Mouse (Mus musculus): ENCODE measurements at regions not wholly inside any gene's neighbourhood (a gene's known extent, or its start where the extent isn't known, plus 50 kb on each side); places are given as distances from the start of the nearest gene placed in this dataset.

- peak; percentile 10 for DNase-seq
- Histone ChIP-seq H3K4me3 (ENCODE audit: control insufficient read depth, insufficient read depth, low read length) (no peak overlapping the region), H3K27me3 (ENCODE audit: control insufficient read depth, insufficient read depth, low read length) (no peaks in the 10 kb centered on the region), H3K4me1 (replicated peaks; ENCODE audit: control insufficient read depth, insufficient read depth, low read length) (no peaks in the 10 kb centered on the region), H3K27ac (ENCODE audit: control insufficient read depth, insufficient read depth, low read length) (no peak overlapping the region), H3K36me3 (ENCODE audit: control insufficient read depth, insufficient read depth, low read length) (no peaks in the 10 kb centered on the region)
- 15% methylated on average over 3 of the region's 3 CpGs for WGBS
- no peak for TF ChIP-seq POLR2A (IDR thresholded peaks at IDR 0.05; ENCODE audit: control insufficient read depth, extremely low read depth, insufficient read depth, low read length, poor library complexity)
- no peak for TF ChIP-seq CTCF (IDR thresholded peaks at IDR 0.05; ENCODE audit: borderline replicate concordance, control insufficient read depth, extremely low read depth, insufficient read depth, low read length, poor library complexity)
These were observed 200.5 kb downstream of the Rab11fip2 start for GRCm38 (mm10) chr19:59742946-59743345.

- WGBS: 90% methylated on average over 3 of the region's 3 CpGs
- no peak overlapping the region for H3K4me3 ChIP-seq (ENCODE audit: control insufficient read depth, insufficient read depth, low read length)
- H3K36me3 ChIP-seq (ENCODE audit: control insufficient read depth, insufficient read depth, low read length): no peaks in the 10 kb centered on the region
- TF ChIP-seq POLR2A (IDR thresholded peaks at IDR 0.05; ENCODE audit: control insufficient read depth, extremely low read depth, insufficient read depth, low read length, poor library complexity) (no peak), CTCF (IDR thresholded peaks at IDR 0.05; ENCODE audit: borderline replicate concordance, control insufficient read depth, extremely low read depth, insufficient read depth, low read length, poor library complexity) (no peak)
- no peaks in the 10 kb centered on the region for H3K4me1 ChIP-seq (replicated peaks; ENCODE audit: control insufficient read depth, insufficient read depth, low read length)
- H3K27me3 ChIP-seq (ENCODE audit: control insufficient read depth, insufficient read depth, low read length): no peaks in the 10 kb centered on the region
- no peak for DNase-seq
- H3K27ac ChIP-seq (ENCODE audit: control insufficient read depth, insufficient read depth, low read length): no peak overlapping the region
These were observed 182.2 kb downstream of the Rab11fip2 start for GRCm38 (mm10) chr19:59761218-59761617.

DNA sequence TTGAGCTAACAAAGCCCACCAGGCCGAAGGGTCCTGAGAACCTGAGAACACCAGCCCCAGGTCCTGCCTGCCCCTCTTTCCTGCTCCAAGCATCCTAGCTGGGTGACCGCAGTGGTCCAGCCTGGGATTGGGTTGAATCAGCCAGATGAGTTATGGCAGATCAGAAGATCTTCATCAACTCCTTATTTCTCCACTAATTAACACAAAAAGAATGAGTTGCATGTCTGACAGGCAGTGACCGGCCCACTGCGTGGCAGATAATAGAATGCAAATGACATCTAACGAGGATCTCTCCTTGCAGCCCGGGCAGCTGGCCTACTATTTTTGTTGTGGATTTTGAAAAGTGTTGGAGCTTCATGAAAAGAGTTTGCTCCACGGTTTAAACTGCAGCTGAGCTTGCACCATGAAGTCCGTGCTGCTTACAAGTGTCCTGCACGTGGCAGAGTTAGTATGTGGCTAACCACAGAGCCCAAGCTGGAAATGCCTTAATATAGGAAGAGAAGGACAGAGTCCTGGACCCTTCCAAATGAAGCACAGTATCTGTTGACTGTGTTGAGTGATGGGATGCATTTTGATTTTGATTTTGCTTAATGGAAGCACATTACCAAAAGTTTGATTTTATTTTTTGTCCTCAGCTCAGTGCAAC, 158.9 kb downstream of the Rab11fip2 start:
- 83% methylated on average over 9 of the region's 9 CpGs for WGBS
- no peak for TF ChIP-seq POLR2A (IDR thresholded peaks at IDR 0.05; ENCODE audit: control insufficient read depth, extremely low read depth, insufficient read depth, low read length, poor library complexity)
- TF ChIP-seq CTCF (IDR thresholded peaks at IDR 0.05; ENCODE audit: borderline replicate concordance, control insufficient read depth, extremely low read depth, insufficient read depth, low read length, poor library complexity): no peak

GRCm38 (mm10) chr19:59831304-59831703, 112.2 kb downstream of the Rab11fip2 start:
- H3K36me3 ChIP-seq (ENCODE audit: control insufficient read depth, insufficient read depth, low read length): no peaks in the 10 kb centered on the region
- no peak for DNase-seq
- H3K4me1 ChIP-seq (replicated peaks; ENCODE audit: control insufficient read depth, insufficient read depth, low read length): no peaks in the 10 kb centered on the region
- H3K4me3 ChIP-seq (ENCODE audit: control insufficient read depth, insufficient read depth, low read length): no peak overlapping the region
- 45% methylated on average over 4 of the region's 4 CpGs for WGBS
- no peak overlapping the region for H3K27ac ChIP-seq (ENCODE audit: control insufficient read depth, insufficient read depth, low read length)
- TF ChIP-seq POLR2A (IDR thresholded peaks at IDR 0.05; ENCODE audit: control insufficient read depth, extremely low read depth, insufficient read depth, low read length, poor library complexity) (no peak), CTCF (IDR thresholded peaks at IDR 0.05; ENCODE audit: borderline replicate concordance, control insufficient read depth, extremely low read depth, insufficient read depth, low read length, poor library complexity) (no peak)
- H3K27me3 ChIP-seq (ENCODE audit: control insufficient read depth, insufficient read depth, low read length): no peaks in the 10 kb centered on the region

More for the DNA sequence above, 158.9 kb downstream of the Rab11fip2 start:
- Histone ChIP-seq H3K4me3 (ENCODE audit: control insufficient read depth, insufficient read depth, low read length) (no peak overlapping the region), H3K4me1 (replicated peaks; ENCODE audit: control insufficient read depth, insufficient read depth, low read length) (no peaks in the 10 kb centered on the region), H3K36me3 (ENCODE audit: control insufficient read depth, insufficient read depth, low read length) (no peaks in the 10 kb centered on the region), H3K27ac (ENCODE audit: control insufficient read depth, insufficient read depth, low read length) (no peak overlapping the region), H3K27me3 (ENCODE audit: control insufficient read depth, insufficient read depth, low read length) (no peaks in the 10 kb centered on the region)
- DNase-seq: no peak

DNA sequence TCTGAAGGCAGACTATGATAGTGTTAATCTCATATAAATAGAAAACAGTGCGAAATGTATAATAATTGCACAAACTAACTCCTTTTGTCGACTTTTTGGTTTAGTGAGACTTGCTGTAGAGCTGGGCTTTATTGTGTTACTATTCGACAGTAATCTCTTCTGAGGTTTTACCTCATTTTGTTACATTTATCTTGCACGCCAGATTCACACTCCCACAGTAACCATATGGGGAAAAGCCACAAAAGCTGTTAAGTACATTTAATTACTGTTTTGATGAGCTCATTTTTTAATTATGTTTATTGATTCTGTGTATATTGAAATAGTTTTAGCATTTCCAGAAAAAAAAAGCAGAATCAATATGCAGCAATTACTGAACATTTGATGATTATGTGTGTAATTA, 106.3 kb downstream of the Rab11fip2 start:
- no peaks in the 10 kb centered on the region for H3K36me3 ChIP-seq (ENCODE audit: control insufficient read depth, insufficient read depth, low read length)
- H3K4me3 ChIP-seq (ENCODE audit: control insufficient read depth, insufficient read depth, low read length): no peak overlapping the region
- no peaks in the 10 kb centered on the region for H3K27me3 ChIP-seq (ENCODE audit: control insufficient read depth, insufficient read depth, low read length)
- no peak for DNase-seq
- H3K4me1 ChIP-seq (replicated peaks; ENCODE audit: control insufficient read depth, insufficient read depth, low read length): no peaks in the 10 kb centered on the region
- TF ChIP-seq POLR2A (IDR thresholded peaks at IDR 0.05; ENCODE audit: control insufficient read depth, extremely low read depth, insufficient read depth, low read length, poor library complexity) (no peak), CTCF (IDR thresholded peaks at IDR 0.05; ENCODE audit: borderline replicate concordance, control insufficient read depth, extremely low read depth, insufficient read depth, low read length, poor library complexity) (no peak)
- H3K27ac ChIP-seq (ENCODE audit: control insufficient read depth, insufficient read depth, low read length): no peak overlapping the region
- WGBS: 88% methylated on average over 4 of the region's 4 CpGs

- 84% methylated on average over 6 of the region's 6 CpGs for WGBS
- Histone ChIP-seq H3K4me3 (ENCODE audit: control insufficient read depth, insufficient read depth, low read length) (no peak overlapping the region), H3K27me3 (ENCODE audit: control insufficient read depth, insufficient read depth, low read length) (no peaks in the 10 kb centered on the region), H3K27ac (ENCODE audit: control insufficient read depth, insufficient read depth, low read length) (no peak overlapping the region), H3K36me3 (ENCODE audit: control insufficient read depth, insufficient read depth, low read length) (no peaks in the 10 kb centered on the region), H3K4me1 (replicated peaks; ENCODE audit: control insufficient read depth, insufficient read depth, low read length) (no peaks in the 10 kb centered on the region)
- no peak for DNase-seq
- TF ChIP-seq POLR2A (IDR thresholded peaks at IDR 0.05; ENCODE audit: control insufficient read depth, extremely low read depth, insufficient read depth, low read length, poor library complexity) (no peak), CTCF (IDR thresholded peaks at IDR 0.05; ENCODE audit: borderline replicate concordance, control insufficient read depth, extremely low read depth, insufficient read depth, low read length, poor library complexity) (no peak)
These were observed 105.8 kb downstream of the Rab11fip2 start for GRCm38 (mm10) chr19:59837628-59838027.

DNA sequence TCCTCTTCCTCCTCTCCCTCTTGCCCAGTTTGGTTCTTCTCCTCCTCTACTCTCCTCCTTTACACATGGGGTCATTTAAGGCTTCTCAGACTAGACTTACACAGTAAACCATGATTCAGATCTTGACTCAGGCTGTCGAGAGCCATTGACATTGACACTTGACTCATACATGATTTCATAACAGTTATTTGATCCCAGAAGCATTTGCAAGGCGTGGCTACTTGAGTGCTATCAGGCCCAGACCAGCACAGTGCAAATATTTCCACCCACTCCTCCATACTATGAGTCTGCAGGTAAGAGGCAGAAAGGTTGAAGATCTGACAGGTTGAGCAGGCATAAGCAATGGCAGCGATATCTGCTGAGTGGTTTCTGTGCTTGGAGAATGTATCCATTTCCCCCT, 99.2 kb downstream of the Rab11fip2 start:
- TF ChIP-seq CTCF (IDR thresholded peaks at IDR 0.05; ENCODE audit: borderline replicate concordance, control insufficient read depth, extremely low read depth, insufficient read depth, low read length, poor library complexity) (no peak), POLR2A (IDR thresholded peaks at IDR 0.05; ENCODE audit: control insufficient read depth, extremely low read depth, insufficient read depth, low read length, poor library complexity) (no peak)
- H3K27ac ChIP-seq (ENCODE audit: control insufficient read depth, insufficient read depth, low read length): no peak overlapping the region
- H3K27me3 ChIP-seq (ENCODE audit: control insufficient read depth, insufficient read depth, low read length): no peaks in the 10 kb centered on the region
- H3K36me3 ChIP-seq (ENCODE audit: control insufficient read depth, insufficient read depth, low read length): no peaks in the 10 kb centered on the region
- no peaks in the 10 kb centered on the region for H3K4me1 ChIP-seq (replicated peaks; ENCODE audit: control insufficient read depth, insufficient read depth, low read length)
- DNase-seq: no peak
- WGBS: 88% methylated on average over 3 of the region's 3 CpGs
- H3K4me3 ChIP-seq (ENCODE audit: control insufficient read depth, insufficient read depth, low read length): no peak overlapping the region

Measured in thymus, adult 2 months (tissue).